Mouse (Mus musculus): ENCODE measurements around the gene Ebpl. TPM values are rescaled to one million over a fixed set of nuclear protein-coding genes. Genes with fewer than 3 reads are reported as not detected.

Ebpl gene
- polyA plus RNA-seq, 1 experiment from 2014 or later = 11.1 TPM

- peak overlapping the region; percentile 21; the same call in 1 of the 2 replicates for H3K4me2 ChIP-seq (replicated peaks; ENCODE audit: low read depth)
- H3K4me3 ChIP-seq (ENCODE audit: low read depth, low read length) = no peak overlapping the region
- no peaks in the 10 kb centered on the region for H3K9me3 ChIP-seq (ENCODE audit: control insufficient read depth)
- no peak for TF ChIP-seq CTCF (IDR thresholded peaks at IDR 0.05; ENCODE audit: low read depth)
- no peak overlapping the region for H3K9ac ChIP-seq (ENCODE audit: low read depth, low read length)
- no peaks in the 10 kb centered on the region for H3K36me3 ChIP-seq (ENCODE audit: control insufficient read depth, insufficient read depth)
- ATAC-seq = no peak
- H3K27ac ChIP-seq (ENCODE audit: low read depth, low read length) = no peak overlapping the region
- H3K4me1 ChIP-seq (replicated peaks; ENCODE audit: control insufficient read depth, insufficient read depth, low read length) = no peaks in the 10 kb centered on the region
- 68% methylated on average over 19 of the region's 19 CpGs for WGBS
- H3K27me3 ChIP-seq (replicated peaks; ENCODE audit: control insufficient read depth, insufficient read depth, low read length) = no peaks in the 10 kb centered on the region
Measured at GRCm38 (mm10) chr14:61288606-61289286, 71.5 kb downstream of the Ebpl start.

Other genes starting within 250 kb of the Ebpl start
- gene Sacs, start 222.0 kb downstream of the Ebpl start, polyA plus RNA-seq (2015; fragmentation: Nextera tagmentation; extraction: Ambion mirVana) = 0.88 and 1.0 TPM in 2 replicates
- gene Sgcg, start 101.9 kb downstream of the Ebpl start, polyA plus RNA-seq (2015; fragmentation: Nextera tagmentation; extraction: Ambion mirVana) = 2.8 TPM in 2 replicates
- gene Arl11, start 50.7 kb downstream of the Ebpl start, polyA plus RNA-seq (2015; fragmentation: Nextera tagmentation; extraction: Ambion mirVana) = 1.4 and 1.5 TPM in 2 replicates
- 18.9 and 20.0 TPM in 2 replicates for gene Kpna3, start 79.4 kb upstream of the Ebpl start, polyA plus RNA-seq (2015; fragmentation: Nextera tagmentation; extraction: Ambion mirVana)
- 36.1 and 36.5 TPM in 2 replicates for gene Spryd7, start 196.4 kb upstream of the Ebpl start, polyA plus RNA-seq (2015; fragmentation: Nextera tagmentation; extraction: Ambion mirVana)
- gene Trim13, start 237.8 kb upstream of the Ebpl start, polyA plus RNA-seq (2015; fragmentation: Nextera tagmentation; extraction: Ambion mirVana) = 7.9 and 8.6 TPM in 2 replicates
- gene Kcnrg, start 247.0 kb upstream of the Ebpl start, polyA plus RNA-seq (2015; fragmentation: Nextera tagmentation; extraction: Ambion mirVana) = 0.25 and 0.27 TPM in 2 replicates

All from intestine, postnatal 0 days (tissue).